Mouse (Mus musculus) thymus, adult 2 months (tissue): ENCODE measurements at regions not wholly inside any gene's neighbourhood (a gene's known extent, or its start where the extent isn't known, plus 50 kb on each side); places are given as distances from the start of the nearest gene placed in this dataset.
A peak's percentile ranks its signal among the peaks of the same experiment; 100 is the strongest.

ENCODE experiments used
- DNase-seq: peaks from one replicate; pipeline ENCODE4 v3.0.0; 2021
- H3K27ac ChIP-seq: fragments of 200-500 bp; 2 replicates; pipeline ENCODE4 v1.5.1; 2012; ENCODE audit warnings: low read length, control low read depth; ENCODE audit not compliant: control insufficient read depth, insufficient read depth
- H3K27me3 ChIP-seq: fragments of 200-500 bp; 2 replicates; pipeline ENCODE4 v1.6.1; 2012; ENCODE audit warnings: mild to moderate bottlenecking, low read length, moderate library complexity, mixed read lengths; ENCODE audit not compliant: control insufficient read depth, insufficient read depth
- H3K36me3 ChIP-seq: fragments of 200-500 bp; 2 replicates; pipeline ENCODE4 v1.6.1; 2012; ENCODE audit warnings: mild to moderate bottlenecking, low read length, moderate library complexity; ENCODE audit not compliant: control insufficient read depth, insufficient read depth
- H3K4me1 ChIP-seq: fragments of 200-500 bp; replicated peaks from 2 replicates; pipeline ENCODE4 v1.6.1; 2012; ENCODE audit warnings: low read length; ENCODE audit not compliant: control insufficient read depth, insufficient read depth
- H3K4me3 ChIP-seq: fragments of 200-500 bp; 2 replicates; pipeline ENCODE4 v1.5.1; 2012; ENCODE audit warnings: mild to moderate bottlenecking, low read length, control low read depth, moderate library complexity; ENCODE audit not compliant: control insufficient read depth, insufficient read depth
- CTCF ChIP-seq: fragments of 200-500 bp; IDR thresholded peaks from 2 replicates; pipeline ENCODE4 v1.5.1; 2012; ENCODE audit warnings: mild to moderate bottlenecking, control low read depth, low read length, moderate library complexity, borderline replicate concordance; ENCODE audit not compliant: control insufficient read depth, poor library complexity, insufficient read depth; ENCODE audit errors: extremely low read depth
- POLR2A ChIP-seq: fragments of 200-500 bp; IDR thresholded peaks from 2 replicates; pipeline ENCODE4 v1.6.1; 2012; ENCODE audit warnings: mild to moderate bottlenecking, low read length, control low read depth, moderate library complexity; ENCODE audit not compliant: control insufficient read depth, poor library complexity, insufficient read depth; ENCODE audit errors: extremely low read depth
- WGBS: fragments of 180-500 bp; shearing (Covaris S2); methylation state at CpG from one replicate; pipeline ENCODE4 v1.1.7; 2018; 5-methylcytosine and 5-hydroxymethylcytosine counted together

GRCm38 (mm10) chr11:114313652-114314051, 246.8 kb upstream of the Sdk2 start:
- no peak overlapping the region for H3K4me3 ChIP-seq
- no peaks in the 10 kb centered on the region for H3K27me3 ChIP-seq
- no peak overlapping the region for H3K27ac ChIP-seq
- WGBS, result 85% methylated on average over 6 of the region's 6 CpGs
- no peaks in the 10 kb centered on the region for H3K36me3 ChIP-seq
- DNase-seq, result no peak
- TF ChIP-seq POLR2A, result no peak
- peaks cover 5% of the 10 kb centered on the region for H3K4me1 ChIP-seq

- Histone ChIP-seq H3K27me3 (no peaks in the 10 kb centered on the region), H3K27ac (no peak overlapping the region), H3K4me3 (no peak overlapping the region), H3K4me1 (peaks cover 3% of the 10 kb centered on the region), H3K36me3 (no peaks in the 10 kb centered on the region)
- TF ChIP-seq POLR2A, result no peak
- no peak for TF ChIP-seq CTCF
- 95% methylated on average over 4 of the region's 4 CpGs for WGBS
- no peak for DNase-seq
Observed at GRCm38 (mm10) chr11:114311640-114312039, 244.8 kb upstream of the Sdk2 start.

- no peak for DNase-seq
- TF ChIP-seq POLR2A (no peak), CTCF (no peak)
- H3K4me1 ChIP-seq, result peaks cover 6% of the 10 kb centered on the region; the same call in 1 of the 2 replicates
- H3K4me3 ChIP-seq, result no peak overlapping the region
- no peaks in the 10 kb centered on the region for H3K27me3 ChIP-seq
- no peaks in the 10 kb centered on the region for H3K36me3 ChIP-seq
- no peak overlapping the region for H3K27ac ChIP-seq
- 68% methylated on average over 13 of the region's 13 CpGs for WGBS
Observed at GRCm38 (mm10) chr11:114303636-114304354, 236.9 kb upstream of the Sdk2 start.

GRCm38 (mm10) chr11:114300611-114301319, 233.9 kb upstream of the Sdk2 start:
- no peak for DNase-seq
- Histone ChIP-seq H3K27me3 (no peaks in the 10 kb centered on the region), H3K36me3 (no peaks in the 10 kb centered on the region), H3K27ac (no peak overlapping the region), H3K4me1 (peaks cover 24% of the 10 kb centered on the region), H3K4me3 (no peak overlapping the region)
- TF ChIP-seq CTCF, result no peak
- TF ChIP-seq POLR2A, result no peak
- WGBS, result 94% methylated on average over 10 of the region's 10 CpGs

- Histone ChIP-seq H3K27me3 (no peaks in the 10 kb centered on the region), H3K4me3 (no peak overlapping the region), H3K4me1 (peaks cover 34% of the 10 kb centered on the region), H3K27ac (peak overlapping the region; percentile 73), H3K36me3 (no peaks in the 10 kb centered on the region)
- 17% methylated on average over 10 of the region's 10 CpGs for WGBS
- peak; percentile 39 for DNase-seq
- TF ChIP-seq POLR2A (no peak), CTCF (no peak)
Observed at GRCm38 (mm10) chr11:114296816-114297334, 230.0 kb upstream of the Sdk2 start.

GRCm38 (mm10) chr11:114294511-114295250, 227.8 kb upstream of the Sdk2 start:
- Histone ChIP-seq H3K4me3 (no peak overlapping the region), H3K4me1 (peaks cover 34% of the 10 kb centered on the region), H3K27me3 (no peaks in the 10 kb centered on the region), H3K36me3 (no peaks in the 10 kb centered on the region), H3K27ac (no peak overlapping the region)
- no peak for DNase-seq
- 60% methylated on average over 5 of the region's 5 CpGs for WGBS
- no peak for TF ChIP-seq POLR2A
- TF ChIP-seq CTCF, result no peak
